Mouse (Mus musculus): Measurements from ENCODE around the gene Plaur. TPM values are rescaled to one million over a fixed set of nuclear protein-coding genes. Genes with fewer than 3 reads are reported as not detected.
"Not testable (repeated sequence)": the region's sequence is repeated elsewhere in the genome, so short reads cannot be mapped to it uniquely, and the experiment has no call there.

The Plaur gene
- polyA plus RNA-seq, 1 experiment from 2014 or later, result 2.1 TPM

DNA sequence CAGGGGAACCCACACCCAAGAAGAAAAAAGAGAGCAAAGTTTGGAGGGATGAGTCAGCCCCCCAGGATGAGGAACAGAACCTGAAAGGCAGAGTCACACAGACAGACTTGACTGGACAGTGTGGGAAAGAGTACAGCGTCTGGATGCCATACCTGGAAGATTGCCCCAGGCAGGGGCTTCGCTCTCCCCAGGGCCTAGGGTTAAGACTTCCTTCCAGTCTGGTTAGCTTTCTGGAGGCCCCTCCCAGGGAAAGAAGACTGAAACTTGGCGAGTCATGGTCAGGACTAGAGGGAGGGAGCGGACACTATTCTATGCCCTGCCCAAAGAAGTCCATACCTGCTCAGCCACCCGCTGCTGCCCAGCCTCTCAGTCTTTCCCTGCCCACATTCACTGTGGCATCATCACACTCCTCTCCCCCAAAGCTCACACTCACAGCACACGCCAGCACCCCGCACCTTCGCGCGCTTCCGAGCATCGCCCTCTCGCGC is 18.7 kb downstream of the Plaur start:
- H3K4me3 ChIP-seq (replicated peaks; ENCODE audit: low read length), result peak overlapping the region; percentile 77
- peak overlapping the region; percentile 88 for H3K27ac ChIP-seq (ENCODE audit: low read length)
- no peaks in the 10 kb centered on the region for H3K27me3 ChIP-seq (replicated peaks; ENCODE audit: control insufficient read depth, insufficient read depth, low read length)
- no peaks in the 10 kb centered on the region; the same call in 1 of the 2 replicates for H3K9me3 ChIP-seq (ENCODE audit: control insufficient read depth, low read length)
- ATAC-seq, result peak; percentile 59
- WGBS, result 11% methylated on average over 14 of the region's 14 CpGs
- peaks cover 51% of the 10 kb centered on the region for H3K4me1 ChIP-seq (replicated peaks; ENCODE audit: control insufficient read depth, insufficient read depth, low read length)
- no peaks in the 10 kb centered on the region for H3K36me3 ChIP-seq (ENCODE audit: control insufficient read depth, insufficient read depth)
- H3K9ac ChIP-seq (replicated peaks; ENCODE audit: low read depth, low read length), result peak overlapping the region; percentile 97
- peak overlapping the region; percentile 89 for H3K4me2 ChIP-seq (ENCODE audit: low read length)

DNA sequence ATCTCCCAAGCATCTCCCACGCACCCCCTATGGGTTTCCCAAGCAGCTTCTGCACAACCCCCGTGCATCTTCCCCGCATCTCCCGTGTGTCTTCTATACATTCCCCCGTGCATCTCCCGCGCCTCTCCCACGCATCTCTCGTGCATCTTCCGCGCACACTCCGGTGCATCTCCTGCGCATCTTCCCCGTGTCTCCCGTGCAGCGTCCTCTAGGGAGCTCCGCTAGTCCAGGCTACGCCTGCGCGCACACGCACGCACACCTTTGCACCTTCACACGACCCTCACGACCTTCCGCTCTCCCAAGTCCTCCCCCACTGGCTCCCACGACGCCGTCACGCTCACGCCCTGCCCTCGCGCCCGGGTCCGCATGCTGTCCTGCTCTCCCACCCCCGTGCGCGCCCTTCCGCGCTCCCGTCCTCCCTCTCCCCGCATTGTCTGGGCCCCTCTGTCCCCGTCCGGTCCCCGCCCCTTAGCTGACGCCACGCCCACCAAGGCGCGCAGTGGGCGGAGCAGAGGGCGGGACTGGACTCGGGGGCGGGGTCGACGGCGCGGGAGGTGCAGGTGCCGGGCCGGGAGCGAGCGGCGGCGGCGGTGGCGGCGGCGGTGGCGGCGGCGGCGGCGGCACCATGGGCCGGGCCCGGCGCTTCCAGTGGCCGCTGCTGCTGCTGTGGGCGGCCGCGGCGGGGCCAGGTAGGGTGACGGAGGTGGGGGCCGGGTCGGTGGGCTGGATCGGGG is 19.4 kb downstream of the Plaur start, which contains the start of gene Cadm4:
TSS of gene Cadm4 (plus strand) at position 550 of the 734 bp plus-strand sequence.
- Histone ChIP-seq H3K4me3 (replicated peaks; ENCODE audit: low read length) (peak within 1 kb of the TSS; percentile 77), H3K4me2 (ENCODE audit: low read length) (peak within 1 kb of the TSS; percentile 89), H3K36me3 (ENCODE audit: control insufficient read depth, insufficient read depth) (no peaks in the 10 kb centered on the region), H3K4me1 (replicated peaks; ENCODE audit: control insufficient read depth, insufficient read depth, low read length) (peaks cover 57% of the 10 kb centered on the region), H3K9ac (replicated peaks; ENCODE audit: low read depth, low read length) (peak within 1 kb of the TSS; percentile 97), H3K27me3 (replicated peaks; ENCODE audit: control insufficient read depth, insufficient read depth, low read length) (no peaks in the 10 kb centered on the region), H3K27ac (ENCODE audit: low read length) (peak within 1 kb of the TSS; percentile 88), H3K9me3 (ENCODE audit: control insufficient read depth, low read length) (no peaks in the 10 kb centered on the region; the same call in 1 of the 2 replicates)
- under 1% methylated on average over 75 of the region's 83 CpGs for WGBS
- peak; percentile 84 for ATAC-seq

DNA sequence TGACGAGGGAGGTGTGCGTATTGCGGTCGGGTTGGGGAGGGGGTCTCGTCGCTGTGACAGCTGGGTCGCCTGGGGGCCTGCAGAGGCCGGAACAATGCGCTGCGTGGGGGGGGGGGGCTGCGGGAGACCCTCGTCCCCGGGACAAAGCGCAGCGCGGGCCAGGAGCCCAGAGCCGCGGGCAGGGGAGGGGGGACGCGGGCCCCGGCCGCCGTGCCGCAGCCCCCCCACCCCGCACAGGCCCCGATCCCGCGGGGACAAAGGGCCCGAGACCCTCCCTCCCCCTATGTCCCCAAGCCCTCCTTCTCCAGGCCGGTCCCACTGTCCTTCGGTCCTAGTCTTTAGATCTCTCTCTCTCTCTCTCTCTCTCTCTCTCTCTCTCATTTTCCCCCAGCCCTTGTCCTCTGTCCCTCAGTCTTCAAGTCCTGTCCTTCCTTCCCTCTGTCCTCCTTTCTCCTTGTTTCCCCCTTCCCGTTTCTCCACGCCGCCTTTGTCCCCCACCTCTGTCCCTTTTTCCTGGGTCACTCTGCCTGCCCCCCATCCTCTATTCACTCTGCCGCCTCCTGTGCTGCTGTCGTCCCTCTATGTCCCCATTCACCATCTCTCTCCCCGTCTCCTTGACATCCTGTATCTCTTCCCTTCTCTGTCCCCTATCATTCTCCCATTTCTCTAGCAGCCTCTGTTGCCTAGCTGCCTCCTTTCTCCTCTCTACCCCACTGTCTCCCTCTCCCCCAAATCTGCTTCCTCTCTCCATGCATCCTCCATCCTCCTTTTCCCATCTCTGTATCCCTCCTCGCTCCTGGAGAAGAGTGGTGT is 20.1 kb downstream of the Plaur start:
- H3K27me3 ChIP-seq (replicated peaks; ENCODE audit: control insufficient read depth, insufficient read depth, low read length), result no peaks in the 10 kb centered on the region
- H3K9me3 ChIP-seq (ENCODE audit: control insufficient read depth, low read length), result no peaks in the 10 kb centered on the region; the same call in 1 of the 2 replicates
- H3K9ac ChIP-seq (replicated peaks; ENCODE audit: low read depth, low read length), result peak overlapping the region; percentile 97
- ATAC-seq, result peak; percentile 8; the same call in 1 of the 2 replicates
- peaks cover 65% of the 10 kb centered on the region for H3K4me1 ChIP-seq (replicated peaks; ENCODE audit: control insufficient read depth, insufficient read depth, low read length)
- peak overlapping the region; percentile 77 for H3K4me3 ChIP-seq (replicated peaks; ENCODE audit: low read length)
- 1% methylated on average over 19 of the region's 38 CpGs for whole genome bisulfite sequencing
- H3K27ac ChIP-seq (ENCODE audit: low read length), result peak overlapping the region; percentile 88
- no peaks in the 10 kb centered on the region for H3K36me3 ChIP-seq (ENCODE audit: control insufficient read depth, insufficient read depth)
- H3K4me2 ChIP-seq (ENCODE audit: low read length), result peak overlapping the region; percentile 89

DNA sequence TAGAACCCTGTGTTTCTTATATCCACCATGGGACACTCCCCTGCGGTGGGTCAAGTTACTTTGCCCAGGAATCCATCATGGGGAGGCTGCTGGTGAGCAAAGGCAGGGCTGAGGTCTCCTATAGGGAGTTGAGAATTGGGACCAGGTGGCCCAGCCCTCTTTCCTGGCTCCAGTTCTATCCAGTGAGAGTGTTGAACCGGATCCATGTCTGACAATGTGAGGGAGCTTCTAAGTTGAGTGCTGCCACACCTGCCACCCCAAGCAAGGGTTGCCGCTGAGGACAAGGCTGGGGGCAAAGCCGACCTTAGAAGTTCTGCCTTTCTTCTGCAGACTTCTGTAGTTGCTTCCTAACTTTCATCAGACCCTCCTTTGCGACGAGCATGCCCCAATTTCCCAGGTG is 21.0 kb downstream of the Plaur start:
- ATAC-seq; H3K27ac ChIP-seq (ENCODE audit: low read length): not testable (repeated sequence)
- 51% methylated on average over 6 of the region's 6 CpGs for WGBS

DNA sequence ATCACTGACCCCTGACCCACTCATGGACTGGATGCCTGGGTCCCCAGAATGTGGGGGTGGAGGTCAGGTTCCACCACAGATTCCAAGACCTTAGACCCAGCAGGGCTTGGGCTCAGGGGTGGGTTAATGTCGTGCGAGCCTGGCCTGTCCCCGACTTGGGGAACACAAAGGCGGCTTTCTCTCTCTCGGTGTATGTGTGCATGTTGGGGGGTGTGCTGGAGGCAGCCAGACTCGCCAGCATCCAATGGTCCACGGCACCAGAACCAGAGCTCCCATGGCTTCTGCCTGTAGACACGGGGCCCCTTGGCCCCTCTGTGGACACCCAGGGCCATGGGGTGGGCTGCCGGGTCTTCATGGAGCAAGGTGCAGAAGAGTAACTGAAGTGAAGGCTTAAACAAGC is 23.2 kb downstream of the Plaur start:
- WGBS, result 66% methylated on average over 9 of the region's 9 CpGs
- Histone ChIP-seq H3K9ac (replicated peaks; ENCODE audit: low read depth, low read length) (peak overlapping the region; percentile 61), H3K4me3 (replicated peaks; ENCODE audit: low read length) (peak overlapping the region; percentile 39), H3K4me1 (replicated peaks; ENCODE audit: control insufficient read depth, insufficient read depth, low read length) (peaks cover 65% of the 10 kb centered on the region), H3K27me3 (replicated peaks; ENCODE audit: control insufficient read depth, insufficient read depth, low read length) (no peaks in the 10 kb centered on the region), H3K36me3 (ENCODE audit: control insufficient read depth, insufficient read depth) (0 out of 2 replicates have a peak, but pooled peaks cover 2% of the 10 kb centered on the region), H3K4me2 (ENCODE audit: low read length) (peak overlapping the region; percentile 67), H3K27ac (ENCODE audit: low read length) (no peak overlapping the region; the same call in 1 of the 2 replicates), H3K9me3 (ENCODE audit: control insufficient read depth, low read length) (no peaks in the 10 kb centered on the region)
- no peak for ATAC-seq

More for the DNA sequence above, 21.0 kb downstream of the Plaur start:
- Histone ChIP-seq H3K4me3 (replicated peaks; ENCODE audit: low read length) (peak overlapping the region; percentile 77), H3K4me2 (ENCODE audit: low read length) (peak overlapping the region; percentile 89), H3K9ac (replicated peaks; ENCODE audit: low read depth, low read length) (peak overlapping the region; percentile 97), H3K4me1 (replicated peaks; ENCODE audit: control insufficient read depth, insufficient read depth, low read length) (peaks cover 73% of the 10 kb centered on the region)
- H3K27me3 ChIP-seq (replicated peaks; ENCODE audit: control insufficient read depth, insufficient read depth, low read length); H3K36me3 ChIP-seq (ENCODE audit: control insufficient read depth, insufficient read depth); H3K9me3 ChIP-seq (ENCODE audit: control insufficient read depth, low read length): not testable (repeated sequence)

DNA sequence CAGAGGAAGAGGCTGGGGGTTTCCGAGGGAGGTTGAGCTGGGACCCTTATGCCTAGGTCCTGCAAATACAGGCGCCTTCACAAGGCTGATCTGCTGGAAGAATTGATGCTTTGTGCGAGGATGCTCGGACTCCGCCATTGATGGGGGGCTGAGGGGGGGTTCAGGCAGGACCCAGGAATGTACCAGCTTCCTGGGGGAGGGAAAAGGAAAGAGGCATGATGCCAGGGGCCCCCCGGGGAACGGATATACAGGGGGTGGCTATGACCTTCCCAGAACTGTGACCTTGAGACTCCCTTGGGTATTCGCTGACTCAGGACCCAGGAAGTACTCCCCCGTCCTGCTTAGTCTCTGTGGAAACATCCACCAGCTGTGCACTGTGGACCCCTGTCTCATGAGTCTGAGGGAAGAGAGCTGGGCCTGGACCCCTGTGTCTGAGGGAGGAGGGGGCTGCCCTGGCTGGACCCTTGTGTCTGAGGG is 24.4 kb downstream of the Plaur start:
- Histone ChIP-seq H3K4me2 (ENCODE audit: low read length) (peak overlapping the region; percentile 67), H3K4me3 (replicated peaks; ENCODE audit: low read length) (peak overlapping the region; percentile 39), H3K27ac (ENCODE audit: low read length) (peak overlapping the region; percentile 61), H3K27me3 (replicated peaks; ENCODE audit: control insufficient read depth, insufficient read depth, low read length) (no peaks in the 10 kb centered on the region), H3K4me1 (replicated peaks; ENCODE audit: control insufficient read depth, insufficient read depth, low read length) (peaks cover 57% of the 10 kb centered on the region), H3K9me3 (ENCODE audit: control insufficient read depth, low read length) (no peaks in the 10 kb centered on the region), H3K9ac (replicated peaks; ENCODE audit: low read depth, low read length) (peak overlapping the region; percentile 61), H3K36me3 (ENCODE audit: control insufficient read depth, insufficient read depth) (0 out of 2 replicates have a peak, but pooled peaks cover 4% of the 10 kb centered on the region)
- ATAC-seq, result peak; percentile 43
- WGBS, result 27% methylated on average over 9 of the region's 9 CpGs

DNA sequence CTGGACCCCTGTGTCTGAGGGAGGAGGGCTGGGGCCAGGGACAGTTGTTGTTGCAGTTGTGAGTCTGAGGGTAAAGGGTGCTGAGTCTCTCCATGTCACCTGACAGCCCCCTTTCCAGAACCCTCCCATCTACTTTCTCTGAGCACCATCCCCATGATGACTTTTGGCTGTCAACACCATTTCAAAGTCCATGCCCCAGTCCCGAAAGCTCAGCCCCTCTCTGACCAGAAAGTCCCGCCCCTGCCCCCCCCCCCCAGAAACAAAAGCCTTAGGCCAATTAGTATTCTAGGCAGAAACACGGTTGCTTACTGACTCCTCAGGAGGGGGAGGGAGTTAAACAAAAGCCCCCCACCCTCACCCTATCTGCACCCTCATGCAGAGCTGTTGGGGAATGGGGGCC is 25.1 kb downstream of the Plaur start:
- H3K9ac ChIP-seq (replicated peaks; ENCODE audit: low read depth, low read length), result peak overlapping the region; percentile 61; the same call in 1 of the 2 replicates
- ATAC-seq, result 0 out of 2 replicates have a peak, but pooled peaks have one; percentile 3
- H3K27ac ChIP-seq (ENCODE audit: low read length), result peak overlapping the region; percentile 61
- H3K4me3 ChIP-seq (replicated peaks; ENCODE audit: low read length), result no peak overlapping the region; the same call in 1 of the 2 replicates
- WGBS, result 18% methylated on average over 3 of the region's 3 CpGs
- no peaks in the 10 kb centered on the region for H3K9me3 ChIP-seq (ENCODE audit: control insufficient read depth, low read length)
- no peaks in the 10 kb centered on the region for H3K27me3 ChIP-seq (replicated peaks; ENCODE audit: control insufficient read depth, insufficient read depth, low read length)
- peak overlapping the region; percentile 67 for H3K4me2 ChIP-seq (ENCODE audit: low read length)
- H3K36me3 ChIP-seq (ENCODE audit: control insufficient read depth, insufficient read depth), result peaks cover 4% of the 10 kb centered on the region; the same call in 1 of the 2 replicates
- peaks cover 57% of the 10 kb centered on the region for H3K4me1 ChIP-seq (replicated peaks; ENCODE audit: control insufficient read depth, insufficient read depth, low read length)

DNA sequence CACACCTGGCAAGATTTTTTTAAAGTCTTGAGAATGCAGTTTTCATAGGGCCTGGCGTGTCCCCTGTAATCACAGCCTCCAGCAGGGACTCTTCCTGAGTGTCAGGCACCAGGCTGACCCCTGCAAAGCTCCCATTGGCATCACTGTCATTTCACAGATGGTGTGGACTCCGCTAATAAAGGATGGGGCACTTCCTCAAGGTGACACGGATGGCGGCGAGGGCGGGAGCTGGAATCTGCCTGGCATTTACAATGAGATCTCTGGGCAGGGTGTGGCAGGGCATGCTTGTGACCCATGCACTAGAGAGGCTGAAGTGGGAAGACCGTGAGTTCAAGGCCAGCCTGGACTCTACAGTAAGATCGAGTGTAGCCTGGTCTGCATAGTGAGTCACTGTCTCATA is 26.0 kb downstream of the Plaur start:
- Histone ChIP-seq H3K4me3 (replicated peaks; ENCODE audit: low read length) (no peak overlapping the region), H3K27me3 (replicated peaks; ENCODE audit: control insufficient read depth, insufficient read depth, low read length) (no peaks in the 10 kb centered on the region), H3K36me3 (ENCODE audit: control insufficient read depth, insufficient read depth) (peaks cover 4% of the 10 kb centered on the region; the same call in 1 of the 2 replicates), H3K4me2 (ENCODE audit: low read length) (no peak overlapping the region), H3K9ac (replicated peaks; ENCODE audit: low read depth, low read length) (no peak overlapping the region), H3K9me3 (ENCODE audit: control insufficient read depth, low read length) (no peaks in the 10 kb centered on the region), H3K27ac (ENCODE audit: low read length) (no peak overlapping the region; the same call in 1 of the 2 replicates), H3K4me1 (replicated peaks; ENCODE audit: control insufficient read depth, insufficient read depth, low read length) (peaks cover 51% of the 10 kb centered on the region)
- 90% methylated on average over 8 of the region's 8 CpGs for WGBS
- no peak for ATAC-seq
